Mouse (Mus musculus): Measurements from ENCODE around the gene Myof.

The Myof gene

GRCm38 (mm10) chr19:37886355-37887120 lies 156.8 kb downstream of the Myof start:
- ATAC-seq (ENCODE audit: insufficient number of reproducible peaks, low FRiP score, low TSS enrichment): peak; percentile 67

- ATAC-seq (ENCODE audit: insufficient number of reproducible peaks, low FRiP score, low TSS enrichment): no peak
These were observed 161.8 kb downstream of the Myof start for GRCm38 (mm10) chr19:37881431-37882081.

GRCm38 (mm10) chr19:37877511-37878167 lies 165.7 kb downstream of the Myof start:
- ATAC-seq (ENCODE audit: insufficient number of reproducible peaks, low FRiP score, low TSS enrichment): no peak

- ATAC-seq (ENCODE audit: insufficient number of reproducible peaks, low FRiP score, low TSS enrichment): no peak
These were observed 166.7 kb downstream of the Myof start for GRCm38 (mm10) chr19:37876605-37877245.

- ATAC-seq (ENCODE audit: insufficient number of reproducible peaks, low FRiP score, low TSS enrichment): no peak
These were observed 169.9 kb downstream of the Myof start for GRCm38 (mm10) chr19:37873499-37873898.

- no peak for ATAC-seq (ENCODE audit: insufficient number of reproducible peaks, low FRiP score, low TSS enrichment)
These were observed 175.8 kb downstream of the Myof start for GRCm38 (mm10) chr19:37867592-37867991.

GRCm38 (mm10) chr19:37866994-37867393 lies 176.4 kb downstream of the Myof start:
- ATAC-seq (ENCODE audit: insufficient number of reproducible peaks, low FRiP score, low TSS enrichment): no peak

GRCm38 (mm10) chr19:37861171-37861570 lies 182.2 kb downstream of the Myof start:
- ATAC-seq (ENCODE audit: insufficient number of reproducible peaks, low FRiP score, low TSS enrichment): no peak

GRCm38 (mm10) chr19:37860267-37860666 lies 183.1 kb downstream of the Myof start:
- no peak for ATAC-seq (ENCODE audit: insufficient number of reproducible peaks, low FRiP score, low TSS enrichment)

GRCm38 (mm10) chr19:37858406-37859081 lies 184.8 kb downstream of the Myof start:
- ATAC-seq (ENCODE audit: insufficient number of reproducible peaks, low FRiP score, low TSS enrichment): no peak

- no peak for ATAC-seq (ENCODE audit: insufficient number of reproducible peaks, low FRiP score, low TSS enrichment)
These were observed 191.3 kb downstream of the Myof start for GRCm38 (mm10) chr19:37852056-37852455.

GRCm38 (mm10) chr19:37851590-37852038 lies 191.8 kb downstream of the Myof start:
- ATAC-seq (ENCODE audit: insufficient number of reproducible peaks, low FRiP score, low TSS enrichment): no peak

Data from cerebellum, adult (tissue).